Mouse (Mus musculus) frontal cortex, postnatal 25 days (tissue): ENCODE measurements at regions not wholly inside any gene's neighbourhood (a gene's known extent, or its start where the extent isn't known, plus 50 kb on each side); places are given as distances from the start of the nearest gene placed in this dataset.

Source experiments
- DNase-seq, 2 experiments: peaks; one replicate each; pipeline ENCODE4 v3.0.0; 2022; ENCODE audit warnings: low spot score in 2 of 2

- DNase-seq, result no peak
Measured at GRCm38 (mm10) chrX:9738904-9739303, 76.1 kb upstream of the Dynlt3 start.

- no peak for DNase-seq
Measured at GRCm38 (mm10) chrX:9742518-9742917, 79.7 kb upstream of the Dynlt3 start.

DNA sequence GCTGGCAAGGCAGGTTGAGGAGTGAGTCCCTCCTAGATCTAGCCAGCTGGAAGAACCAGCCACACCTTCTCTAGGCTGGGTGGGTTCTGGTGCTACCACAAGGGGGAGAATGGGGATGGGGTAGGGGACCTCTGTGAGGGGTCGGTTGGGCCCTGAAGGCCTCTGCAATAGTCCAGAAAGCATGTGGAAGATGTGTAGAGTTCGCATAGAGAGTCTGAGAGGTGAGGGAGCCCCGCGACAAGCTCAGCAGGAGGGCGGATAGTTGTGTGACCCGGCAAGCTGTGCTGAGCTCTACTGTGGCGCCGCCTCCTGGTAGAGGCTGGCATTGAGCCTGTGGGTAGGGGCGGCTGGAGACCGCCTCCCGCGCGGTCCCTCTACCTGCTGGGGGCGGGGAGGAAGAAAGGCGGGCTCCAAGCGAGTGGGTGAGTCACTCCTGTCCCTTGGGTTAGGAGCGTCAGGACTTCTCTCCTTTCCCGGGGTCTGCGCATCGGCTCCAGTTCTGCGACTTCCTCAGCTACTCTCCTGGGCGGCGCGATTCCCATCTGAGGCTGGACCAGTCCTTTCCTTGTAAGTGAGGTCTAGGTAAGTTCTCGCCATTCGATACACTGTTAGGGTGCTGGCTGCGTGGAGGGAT lies 84.6 kb upstream of the Dynlt3 start:
- peak; percentile 5 to 28 for DNase-seq

GRCm38 (mm10) chrX:9752954-9753572 lies 90.3 kb upstream of the Dynlt3 start:
- no peak for DNase-seq

GRCm38 (mm10) chrX:9769540-9769939 lies 77.2 kb upstream of the Hypm start:
- no peak for DNase-seq

DNA sequence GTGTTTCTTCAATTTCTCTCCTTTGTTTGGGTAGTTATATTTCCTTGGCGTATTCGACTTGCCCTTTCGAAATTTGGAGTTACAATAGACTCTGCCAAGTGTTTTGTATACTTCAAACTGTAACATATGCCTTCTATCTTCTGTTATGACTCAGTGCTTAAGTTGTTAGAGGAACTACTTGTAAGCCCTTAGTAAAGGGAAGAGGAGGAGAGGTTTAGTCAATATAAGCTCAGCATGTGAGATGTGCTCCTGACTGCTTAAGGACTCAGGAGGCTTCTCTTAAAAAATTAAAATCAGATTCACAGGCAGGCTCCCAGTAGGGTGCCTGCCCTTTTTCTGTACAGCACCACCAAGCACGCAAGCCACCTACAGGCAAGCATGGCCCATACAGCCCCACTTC lies 69.2 kb upstream of the Hypm start:
- no peak for DNase-seq

- no peak for DNase-seq
Measured at GRCm38 (mm10) chrX:9789542-9789941, 57.2 kb upstream of the Hypm start.
